Mouse (Mus musculus) liver, embryonic 14.5 days (tissue): ENCODE data around the gene Rpp25.

Experiments used
- CTCF ChIP-seq: IDR thresholded peaks from 2 replicates; pipeline ENCODE4 v1.5.1; 2016; ENCODE audit warnings: antibody characterized with exemption, low read depth, control low read depth
- EP300 ChIP-seq: IDR thresholded peaks from 2 replicates; pipeline ENCODE4 v1.6.1; 2016; ENCODE audit warnings: antibody characterized with exemption, low read depth

DNA sequence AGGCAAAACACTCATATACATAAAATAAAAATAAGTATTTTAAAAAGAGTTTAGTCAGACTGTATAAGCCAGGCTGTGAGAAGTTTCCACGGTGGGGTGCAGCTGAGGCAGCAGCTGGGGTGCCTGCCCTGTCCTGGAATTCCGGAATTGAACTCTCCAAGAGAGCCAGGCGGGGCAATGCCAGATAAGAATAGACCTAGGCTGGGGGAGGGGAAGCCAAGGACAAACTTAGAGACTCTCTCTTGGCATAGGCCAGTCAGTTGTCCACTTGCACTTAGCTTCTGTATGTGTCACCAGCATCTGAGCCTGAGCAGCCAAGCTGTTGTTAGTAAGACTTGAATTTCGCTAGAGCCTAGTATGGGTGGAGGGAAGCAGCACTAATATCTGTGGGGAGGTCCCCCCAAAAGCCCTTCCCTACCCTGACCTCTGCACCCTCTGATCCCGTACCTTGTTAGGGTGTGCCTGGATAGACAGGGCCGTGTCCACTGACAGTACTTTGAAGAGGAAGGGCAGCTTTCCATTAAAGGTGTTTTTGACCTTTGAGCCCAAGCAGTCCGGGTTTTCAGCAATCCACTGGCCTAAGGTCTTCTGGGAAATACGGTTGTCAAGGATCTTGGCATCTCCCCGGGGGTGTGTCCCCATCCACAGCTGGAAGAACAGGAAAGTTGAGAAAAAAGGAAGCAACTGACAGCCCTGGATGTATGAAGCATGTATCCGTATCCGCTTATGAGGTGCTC, 46.5 kb downstream of the Rpp25 start:
- TF ChIP-seq EP300 (no peak), CTCF (no peak)
